Mouse (Mus musculus) lung, adult 2 months (tissue): Measurements from ENCODE around the gene Rbm33.
A peak's percentile ranks its signal among the peaks of the same experiment; 100 is the strongest.

Source experiments
- CTCF ChIP-seq: fragments of 200-500 bp; IDR thresholded peaks from 2 replicates; pipeline ENCODE4 v1.5.1; 2011; ENCODE audit warnings: mild to moderate bottlenecking, low read length, control low read depth; ENCODE audit not compliant: insufficient read depth
- POLR2A ChIP-seq: fragments of 200-500 bp; IDR thresholded peaks from 2 replicates; pipeline ENCODE4 v1.6.1; 2011; ENCODE audit warnings: low read depth, mild to moderate bottlenecking, control low read depth, low read length, borderline replicate concordance; ENCODE audit errors: extremely low read depth

- TF ChIP-seq POLR2A (no peak), CTCF (peak; percentile 97)
These were observed 22.9 kb upstream of the Rbm33 start for GRCm38 (mm10) chr5:28293990-28294389.
